Mouse (Mus musculus) G1E-ER4 (cell line): ENCODE data around the gene Churc1. TPM values are rescaled to one million over a fixed set of nuclear protein-coding genes. Genes with fewer than 3 reads are reported as not detected.

Experiments
- GATA1 ChIP-seq: IDR thresholded peaks from one replicate; pipeline ENCODE4 v1.8.0; 2012; ENCODE audit warnings: low read length, inconsistent platforms
- polyA plus RNA-seq: library from polyadenylated mRNA; stranded (reverse); fragments of >175 nt; gene quantifications from 2 replicates; pipeline ENCODE4 v1.2.3, GENCODE M21; 2012

Churc1 gene
- 3.1 and 3.2 TPM in 2 replicates for polyA plus RNA-seq

GRCm38 (mm10) chr12:76765354-76765851, at the start of gene Churc1, which contains the start of gene Fntb:
Churc1 (plus strand) TSS chr12:76765538.
Fntb (plus strand) TSS chr12:76765589.
- TF ChIP-seq GATA1: no peak

DNA sequence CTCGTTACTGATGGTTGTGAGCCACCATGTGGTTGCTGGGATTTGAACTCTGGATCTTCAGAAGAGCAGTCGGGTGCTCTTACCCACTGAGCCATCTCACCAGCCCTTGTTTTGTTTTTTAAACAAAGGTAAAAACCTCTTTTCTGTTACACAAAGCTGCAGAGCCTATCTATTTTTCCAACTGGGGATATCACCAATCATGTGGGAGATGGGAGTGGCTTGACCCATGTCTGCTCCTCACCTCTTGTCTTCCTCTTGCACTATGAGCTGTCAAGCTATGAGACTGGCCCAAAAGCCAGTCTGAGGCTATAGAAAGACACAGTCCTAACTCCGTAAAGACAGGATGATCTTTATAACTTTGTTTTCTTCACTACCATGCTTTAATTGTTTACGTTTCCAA, 47.0 kb upstream of the Churc1 start:
- no peak for TF ChIP-seq GATA1

DNA sequence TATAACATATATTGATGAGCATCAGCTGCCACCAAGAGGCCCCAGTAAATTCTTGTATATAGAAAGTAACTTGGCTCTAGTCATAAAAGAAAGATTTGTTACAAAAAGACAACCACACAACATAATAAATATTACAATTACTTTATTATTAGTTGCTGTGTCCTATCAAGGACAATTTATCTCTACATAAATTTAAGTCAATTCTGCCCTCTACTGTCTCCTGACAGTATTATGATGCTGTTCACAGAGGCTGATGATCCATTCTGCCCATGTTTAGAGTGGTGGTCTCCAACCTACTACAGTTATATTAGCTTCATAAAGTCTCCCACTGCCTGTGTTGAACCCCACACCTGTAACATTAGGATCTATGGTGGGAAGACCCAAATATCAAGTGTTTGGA, 44.8 kb upstream of the Churc1 start:
- TF ChIP-seq GATA1: no peak

- TF ChIP-seq GATA1: no peak
These were observed 43.3 kb upstream of the Churc1 start for GRCm38 (mm10) chr12:76722026-76722425.

- TF ChIP-seq GATA1: no peak
These were observed 37.4 kb upstream of the Churc1 start for GRCm38 (mm10) chr12:76727955-76728354.

GRCm38 (mm10) chr12:76750866-76751459, 14.4 kb upstream of the Churc1 start:
- TF ChIP-seq GATA1: no peak

GRCm38 (mm10) chr12:76752652-76753318, 12.6 kb upstream of the Churc1 start:
- no peak for TF ChIP-seq GATA1

DNA sequence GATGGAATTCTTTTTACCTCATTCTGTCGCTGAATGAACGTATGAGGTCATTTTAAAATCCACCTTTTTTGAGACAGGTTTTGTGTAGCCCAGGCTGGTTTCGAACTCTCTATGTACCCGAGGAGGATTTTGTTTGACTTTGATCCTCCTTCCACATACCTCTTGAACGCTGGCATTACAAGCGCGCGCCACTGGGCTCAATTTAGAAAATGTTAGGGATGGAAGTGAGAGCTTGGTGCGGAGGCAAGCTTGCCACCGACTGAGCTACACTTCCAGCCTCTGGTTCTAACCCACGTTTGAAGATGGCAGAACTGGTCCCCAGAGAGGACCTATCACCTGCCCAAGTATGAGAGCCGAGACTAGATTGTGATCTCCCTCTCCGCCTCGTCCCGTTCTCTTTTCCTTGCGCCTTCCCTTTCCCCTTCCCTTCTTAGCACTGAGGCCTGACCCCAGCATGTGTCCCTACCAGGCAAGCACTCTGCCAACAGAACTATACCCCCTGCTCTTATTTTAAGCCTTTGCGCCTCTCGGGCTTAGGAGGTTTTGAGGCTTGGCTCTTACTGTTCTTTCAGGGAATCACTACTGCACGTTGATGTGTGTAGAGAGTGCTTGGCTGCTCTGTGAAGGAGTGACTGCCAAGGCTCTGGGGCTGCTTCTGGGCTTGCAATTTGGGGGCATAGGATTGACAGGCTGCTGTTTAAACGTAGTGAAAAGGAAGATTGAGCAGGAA, 728 bp downstream of the Churc1 start:
- no peak for TF ChIP-seq GATA1

DNA sequence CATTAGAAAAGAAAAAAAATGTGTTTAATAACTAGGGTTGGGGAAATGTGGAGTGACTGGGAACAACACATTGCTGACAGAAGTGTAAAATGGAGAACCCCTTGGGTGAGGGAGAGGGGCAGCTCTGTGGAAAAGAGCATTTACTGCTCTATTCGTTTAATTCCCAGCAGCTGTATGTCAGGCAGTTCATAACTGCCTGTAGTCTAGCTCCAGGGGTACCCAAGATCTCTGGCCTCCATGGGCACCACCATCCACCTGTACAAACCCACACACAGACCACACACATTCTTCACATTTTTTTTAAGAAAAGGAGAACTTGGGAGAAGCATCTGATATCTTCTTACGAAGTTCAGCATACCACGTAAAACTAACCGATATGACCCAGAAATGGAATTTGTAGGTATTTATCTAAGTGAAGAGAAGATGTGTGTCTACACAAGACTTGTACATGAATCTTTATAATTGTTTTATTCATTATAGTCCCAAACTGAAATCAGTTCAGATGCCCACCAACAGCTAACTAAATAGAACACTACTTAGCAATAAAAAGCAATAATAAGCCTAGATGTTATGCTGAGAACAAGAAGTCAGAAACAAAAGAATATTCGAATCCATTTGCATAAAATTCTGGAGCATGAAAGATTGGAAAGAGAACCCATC, 5.6 kb downstream of the Churc1 start:
- no peak for TF ChIP-seq GATA1

- no peak for TF ChIP-seq GATA1
These were observed 6.2 kb downstream of the Churc1 start for GRCm38 (mm10) chr12:76771540-76771939.

GRCm38 (mm10) chr12:76774652-76775051, 9.3 kb downstream of the Churc1 start:
- no peak for TF ChIP-seq GATA1

GRCm38 (mm10) chr12:76775132-76775531, 9.8 kb downstream of the Churc1 start:
- TF ChIP-seq GATA1: no peak

DNA sequence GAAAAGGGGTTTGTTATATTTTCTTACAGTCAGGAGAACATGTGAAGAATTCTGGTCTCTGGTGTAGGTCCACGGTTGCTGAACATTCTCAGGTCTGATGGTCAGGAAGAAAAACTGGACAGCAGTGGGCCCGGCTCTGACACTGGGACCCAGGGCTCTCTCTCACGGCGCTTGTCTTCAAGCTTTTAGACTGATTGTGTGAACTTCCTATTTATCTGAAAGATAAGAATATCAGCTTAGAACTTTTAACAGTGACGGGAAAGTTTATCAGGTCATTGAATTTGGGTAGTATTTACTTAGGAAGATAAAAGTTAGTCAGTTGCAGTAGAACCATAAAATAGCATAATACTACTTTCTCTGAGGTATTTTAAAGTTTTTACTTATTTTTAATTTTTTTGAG, 11.6 kb downstream of the Churc1 start:
- peak; percentile 22 for TF ChIP-seq GATA1

- TF ChIP-seq GATA1: no peak
These were observed 12.5 kb downstream of the Churc1 start for GRCm38 (mm10) chr12:76777845-76778244.

DNA sequence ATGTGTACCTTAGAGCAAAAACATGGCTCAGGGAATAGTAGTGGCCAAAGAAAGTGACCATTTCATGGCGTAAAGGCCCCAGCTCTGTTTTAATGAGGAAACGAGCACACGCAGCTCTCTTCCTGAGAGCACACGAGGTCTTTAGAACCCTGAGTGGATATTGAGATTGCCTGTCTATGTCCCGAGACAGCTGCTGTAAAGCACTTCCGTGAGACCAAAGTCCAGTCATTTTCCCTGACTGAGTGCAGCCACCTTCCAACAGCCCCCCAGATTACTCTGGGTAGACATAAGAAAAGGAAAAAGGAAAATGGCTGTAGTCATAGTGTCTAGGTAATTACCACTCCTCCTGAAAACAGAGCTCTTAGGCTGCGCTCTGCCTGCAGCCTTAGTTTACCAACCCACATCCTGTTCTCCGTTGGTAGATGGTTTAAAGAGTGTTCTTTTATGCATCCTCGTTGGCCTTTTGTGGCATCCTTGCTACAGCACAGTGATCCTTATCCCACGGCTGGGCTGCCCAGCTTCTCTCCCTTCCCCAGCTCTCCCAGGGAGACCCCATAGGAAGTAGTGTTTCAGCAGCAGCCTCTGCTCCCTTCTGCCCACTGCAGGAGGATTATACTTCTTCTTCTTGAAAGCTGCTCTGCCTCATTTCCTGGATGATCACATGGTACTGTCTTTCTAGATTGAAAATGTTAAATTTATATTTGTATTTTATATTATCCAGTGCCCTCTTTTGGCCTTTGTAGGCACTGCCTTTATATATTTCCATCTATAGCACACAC, 13.2 kb downstream of the Churc1 start:
- TF ChIP-seq GATA1: no peak

DNA sequence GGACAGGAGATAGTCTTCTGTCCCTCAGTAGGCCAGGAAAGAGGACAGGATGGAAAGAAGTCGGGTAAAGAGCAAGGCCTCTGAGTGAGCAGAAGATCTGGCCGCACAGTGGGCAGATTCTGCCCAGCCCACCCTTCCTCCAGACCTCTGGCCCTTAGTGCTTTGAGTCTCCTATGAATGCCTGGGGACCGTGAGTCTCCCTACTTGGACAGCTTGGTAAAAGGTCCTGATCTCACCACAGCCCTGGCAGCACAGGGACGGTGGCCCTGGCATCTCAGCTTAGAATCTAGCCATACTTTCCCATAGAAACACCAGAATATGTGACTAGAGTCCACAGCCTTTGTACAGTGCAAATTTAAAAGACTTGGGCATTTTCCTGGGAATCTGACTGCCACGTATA, 14.6 kb downstream of the Churc1 start:
- TF ChIP-seq GATA1: no peak
